24 mouse cellular contexts compared by ENCODE assay signal in the genomic region with DNA sequence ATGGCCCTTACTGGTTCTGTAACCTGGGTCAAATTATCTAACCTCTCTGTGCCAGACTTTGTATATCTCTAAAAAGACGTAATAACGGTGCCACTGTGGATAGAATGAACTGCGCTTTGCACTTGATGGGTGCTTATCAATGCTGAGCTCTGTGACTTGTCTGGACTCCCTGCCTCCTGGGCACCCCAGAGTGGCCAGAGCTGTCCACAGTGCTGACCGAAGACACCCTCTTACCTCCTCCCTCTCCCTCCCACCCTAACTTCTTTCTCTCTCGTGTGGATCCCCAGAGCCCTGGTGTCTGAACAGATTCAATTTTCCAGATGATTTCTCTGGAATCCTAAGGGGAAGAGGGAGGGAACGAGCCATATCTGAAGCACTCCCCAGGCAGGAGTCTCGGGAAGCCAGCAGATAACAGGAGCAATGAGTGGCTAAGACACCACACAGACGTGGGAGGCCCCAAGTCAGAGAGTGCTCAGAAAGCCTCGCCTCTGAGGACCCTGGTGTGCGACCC. TPM values are rescaled to one million over a fixed set of nuclear protein-coding genes. Genes with fewer than 3 reads are reported as not detected.
DNase-seq lines count a peak whose midpoint lies in the region.
"Had no signal": no experiment of that assay in that cellular context is flagged by ENCODE, and none has a peak within 500 bp of the region (broad histone marks: within the 10 kb centered on the region; RNA-seq: fewer than 3 reads in every experiment).

Gucy2d (plus strand) TSS at position 461 of the 511 bp plus-strand sequence.

- peak; percentile 42 for DNase-seq in adrenal gland, postnatal 25 days
- DNase-seq in adrenal gland, adult 2 months: no peak
- DNase-seq in kidney, postnatal 4 days: peak; percentile 71
- no peak for DNase-seq in kidney, postnatal 14 days
- DNase-seq in A20 (ENCODE audit: low read depth, low spot score): peak; percentile 16
- DNase-seq in c-Kit-positive CD71-positive TER-119-negative erythroid progenitor cells, embryonic 14.5 days (ENCODE audit: low read depth): peak; percentile 15
- no peak for DNase-seq in right cerebral cortex, postnatal 4 days
- DNase-seq in left cerebral cortex, adult 11 months (ENCODE audit: low spot score): no peak
- DNase-seq: cerebellum, adult 11-12 months; liver, embryonic 13.5 days; lung, postnatal 14 days; thymus, postnatal 4 days had no signal

RNA-seq across cellular contexts. Expression of gene Gucy2d, which starts in this region (rescaled TPM):
- total RNA-seq in adrenal gland, postnatal 25 days (2021): not detected in 2 replicates
- not detected for total RNA-seq in adrenal gland, adult 2 months (2021)
- polyA plus RNA-seq in adrenal gland, adult 2 months (2012; rRNA removed): not detected in 2 replicates
- total RNA-seq: common myeloid progenitor, adult 5-6 weeks; layer of hippocampus, adult 2 months; megakaryocyte-erythroid progenitor cell, adult 5-6 weeks; monocyte, adult 5-6 weeks had no signal
- polyA plus RNA-seq: C2C12; forebrain, embryonic 15.5 days; heart, embryonic 15.5 days; hindbrain, embryonic 11.5 days; inflammation-experienced regulatory T-cells, adult 6 months; kidney, embryonic 14.5 days; liver, embryonic 13.5 days; neural tube, embryonic 13.5 days; small intestine, adult 2 months had no signal

Comparison
In these comparisons a context has a peak if more than half of its experiments do, and no peak if none do; other contexts are left out.
1. DNase-seq: peak in kidney, postnatal 4 days (2 of 2), A20 (single experiment) and c-Kit-positive CD71-positive TER-119-negative erythroid progenitor cells, embryonic 14.5 days (single experiment); none in adrenal gland, adult 2 months (single experiment), kidney, postnatal 14 days (single experiment), right cerebral cortex, postnatal 4 days (single experiment) and left cerebral cortex, adult 11 months (single experiment).
2. Peak in DNase-seq in adrenal gland, postnatal 25 days; RNA of the gene not detected or under 1 TPM.